ENCODE assay signal across 14 mouse cellular contexts in genomic region chr16:87654016-87654575, GRCm38 (mm10). TPM values are rescaled to one million over a fixed set of nuclear protein-coding genes. Genes with fewer than 3 reads are reported as not detected.
DNase-seq lines count a peak whose midpoint lies in the region; ATAC-seq lines count a peak whose summit lies in the region.
"Had no signal": no experiment of that assay in that cellular context is flagged by ENCODE, and none has a peak within 500 bp of the region (broad histone marks: within the 10 kb centered on the region; RNA-seq: fewer than 3 reads in every experiment).

No protein-coding gene starts in this region.

- no peak overlapping the region for H3K9ac ChIP-seq in heart, embryonic 16.5 days (ENCODE audit: low read length)
- no peak overlapping the region for H3K9ac ChIP-seq in midbrain, embryonic 16.5 days (ENCODE audit: low read depth, low read length)

- no peak for DNase-seq in heart, postnatal 36 days
- peak; percentile 43 for DNase-seq in CD4-positive helper T cell, adult 2 months (ENCODE audit: low read depth, low spot score)
- DNase-seq in limb, embryonic 10.5 days (ENCODE audit: low spot score) = peak; percentile 27
- peak; percentile 51 for DNase-seq in naive thymus-derived CD4-positive, alpha-beta T cell, adult 2 months (ENCODE audit: low read depth)
- DNase-seq in spleen, postnatal 10 days (ENCODE audit: low spot score in 2 of 2) = no peak
- DNase-seq in urinary bladder, postnatal 14 days (ENCODE audit: low spot score) = no peak
- DNase-seq: cerebellum, adult 8-10 months had no signal

- H3K27ac ChIP-seq in heart, embryonic 16.5 days (ENCODE audit: low read length) = peak overlapping the region; percentile 25; the same call in 1 of the 2 replicates
- peak overlapping the region; percentile 30; the same call in 1 of the 2 replicates for H3K27ac ChIP-seq in limb, embryonic 10.5 days
- no peak overlapping the region for H3K27ac ChIP-seq in midbrain, embryonic 16.5 days (ENCODE audit: low read length)
- H3K27ac ChIP-seq: embryonic facial prominence, embryonic 10.5 days; hindbrain, postnatal 0 days; left cerebral cortex, adult 2 months; stomach, postnatal 0 days had no signal

- H3K4me1 ChIP-seq in heart, embryonic 16.5 days (ENCODE audit: control insufficient read depth, insufficient read depth, low read length) = no peaks in the 10 kb centered on the region
- peaks cover 6% of the 10 kb centered on the region; the same call in 1 of the 2 replicates for H3K4me1 ChIP-seq in limb, embryonic 10.5 days
- no peaks in the 10 kb centered on the region for H3K4me1 ChIP-seq in midbrain, embryonic 16.5 days (ENCODE audit: control insufficient read depth, insufficient read depth, low read length)
- H3K4me1 ChIP-seq: embryonic facial prominence, embryonic 10.5 days had no signal

- WGBS in heart, embryonic 16.5 days = 64% methylated on average over 11 of the region's 11 CpGs
- WGBS in limb, embryonic 10.5 days = 72% methylated on average over 11 of the region's 11 CpGs
- WGBS in midbrain, embryonic 16.5 days = 87% methylated on average over 11 of the region's 11 CpGs

- intact Hi-C loops in heart, postnatal 36 days (cut with DNase I) = no loop called here

- ATAC-seq in heart, embryonic 16.5 days (replicated peaks; ENCODE audit: extremely low read depth, insufficient read depth, low FRiP score) = peak; percentile 69; the same call in 1 of the 2 replicates
- no peak for ATAC-seq in midbrain, embryonic 16.5 days
- ATAC-seq: hindbrain, postnatal 0 days had no signal

- no peaks in the 10 kb centered on the region for H3K36me3 ChIP-seq in heart, embryonic 16.5 days (ENCODE audit: control insufficient read depth, insufficient read depth)
- no peaks in the 10 kb centered on the region for H3K36me3 ChIP-seq in limb, embryonic 10.5 days
- H3K36me3 ChIP-seq in midbrain, embryonic 16.5 days (ENCODE audit: control insufficient read depth, insufficient read depth, low read length) = no peaks in the 10 kb centered on the region
- H3K36me3 ChIP-seq: embryonic facial prominence, embryonic 10.5 days had no signal

- no peaks in the 10 kb centered on the region for H3K27me3 ChIP-seq in heart, embryonic 16.5 days (ENCODE audit: control insufficient read depth, insufficient read depth, low read length)
- H3K27me3 ChIP-seq in limb, embryonic 10.5 days (ENCODE audit: low read depth, poor library complexity, severe bottlenecking) = no peaks in the 10 kb centered on the region
- no peaks in the 10 kb centered on the region for H3K27me3 ChIP-seq in midbrain, embryonic 16.5 days (ENCODE audit: control insufficient read depth, insufficient read depth, low read depth, low read length)

- H3K9me3 ChIP-seq in heart, embryonic 16.5 days (replicated peaks; ENCODE audit: control insufficient read depth, low read length) = no peaks in the 10 kb centered on the region
- H3K9me3 ChIP-seq in limb, embryonic 10.5 days (replicated peaks) = no peaks in the 10 kb centered on the region
- no peaks in the 10 kb centered on the region for H3K9me3 ChIP-seq in midbrain, embryonic 16.5 days (replicated peaks; ENCODE audit: control insufficient read depth, low read length, poor library complexity, severe bottlenecking)
- H3K9me3 ChIP-seq: embryonic facial prominence, embryonic 10.5 days had no signal

- no peak overlapping the region for H3K4me3 ChIP-seq in heart, embryonic 16.5 days (ENCODE audit: low read length)
- H3K4me3 ChIP-seq in limb, embryonic 10.5 days = no peak overlapping the region
- no peak overlapping the region for H3K4me3 ChIP-seq in midbrain, embryonic 16.5 days (ENCODE audit: low read depth, low read length)
- H3K4me3 ChIP-seq: embryonic facial prominence, embryonic 10.5 days; left cerebral cortex, adult 2 months; myocyte had no signal

- no peak overlapping the region for H3K4me2 ChIP-seq in heart, embryonic 16.5 days (ENCODE audit: low read depth, low read length)
- H3K4me2 ChIP-seq in midbrain, embryonic 16.5 days (ENCODE audit: low read length) = no peak overlapping the region

RNA-seq across cellular contexts. Expression of gene Bach1, which starts 44.6 kb away (rescaled TPM):
- polyA plus RNA-seq in heart, embryonic 16.5 days (2015; fragmentation: Nextera tagmentation; extraction: Ambion mirVana) = 8.2 and 9.8 TPM in 2 replicates
- 10 to 100 TPM; 31.3 to 33.1 TPM for total RNA-seq in heart, postnatal 36 days (2021)
- 12.5 and 15.4 TPM in 2 replicates for polyA plus RNA-seq in limb, embryonic 10.5 days (2016; fragmentation: Nextera tagmentation; extraction: Ambion mirVana)
- polyA plus RNA-seq in midbrain, embryonic 16.5 days (2015; fragmentation: Nextera tagmentation; extraction: Ambion mirVana) = 14.3 and 15.9 TPM in 2 replicates

Comparison
In these comparisons a context has a peak if more than half of its experiments do, and no peak if none do; other contexts are left out.
1. DNase-seq: peak in CD4-positive helper T cell, adult 2 months (single experiment), limb, embryonic 10.5 days (single experiment) and naive thymus-derived CD4-positive, alpha-beta T cell, adult 2 months (single experiment); none in heart, postnatal 36 days (0 of 2), spleen, postnatal 10 days (0 of 2) and urinary bladder, postnatal 14 days (single experiment).